Mouse (Mus musculus): ENCODE data around the gene Tcf12.
A peak's percentile ranks its signal among the peaks of the same experiment; 100 is the strongest.

The Tcf12 gene

GRCm38 (mm10) chr9:71915871-71916661 is 195.6 kb downstream of the Tcf12 start:
- no peak for DNase-seq (ENCODE audit: low spot score in 2 of 2)

GRCm38 (mm10) chr9:71906522-71906921 is 205.1 kb downstream of the Tcf12 start:
- no peak for DNase-seq (ENCODE audit: low spot score in 2 of 2)

GRCm38 (mm10) chr9:71898852-71899251 is 212.8 kb downstream of the Tcf12 start:
- no peak for DNase-seq (ENCODE audit: low spot score in 2 of 2)

- no peak for DNase-seq (ENCODE audit: low spot score in 2 of 2)
Measured at GRCm38 (mm10) chr9:71897399-71897798, 214.3 kb downstream of the Tcf12 start.

GRCm38 (mm10) chr9:71895931-71896724 is 215.5 kb downstream of the Tcf12 start:
- peak in 1 of 2 experiments; percentile 14 for DNase-seq (ENCODE audit: low spot score in 2 of 2)

- no peak for DNase-seq (ENCODE audit: low spot score in 2 of 2)
Measured at GRCm38 (mm10) chr9:71895291-71895690, 216.4 kb downstream of the Tcf12 start.

- DNase-seq (ENCODE audit: low spot score in 2 of 2) = no peak
Measured at GRCm38 (mm10) chr9:71894943-71895286, 216.8 kb downstream of the Tcf12 start.

GRCm38 (mm10) chr9:71894246-71894942 is 217.3 kb downstream of the Tcf12 start:
- no peak for DNase-seq (ENCODE audit: low spot score in 2 of 2)

GRCm38 (mm10) chr9:71888450-71888849 is 223.2 kb downstream of the Tcf12 start:
- no peak for DNase-seq (ENCODE audit: low spot score in 2 of 2)

GRCm38 (mm10) chr9:71880629-71881028 is 231.0 kb downstream of the Tcf12 start:
- DNase-seq (ENCODE audit: low spot score in 2 of 2) = no peak

- no peak for DNase-seq (ENCODE audit: low spot score in 2 of 2)
Measured at GRCm38 (mm10) chr9:71879972-71880371, 231.7 kb downstream of the Tcf12 start.

- DNase-seq (ENCODE audit: low spot score in 2 of 2) = no peak
Measured at GRCm38 (mm10) chr9:71879415-71879814, 232.3 kb downstream of the Tcf12 start.

- no peak for DNase-seq (ENCODE audit: low spot score in 2 of 2)
Measured at GRCm38 (mm10) chr9:71877867-71878266, 233.8 kb downstream of the Tcf12 start.

GRCm38 (mm10) chr9:71874761-71875160 is 236.9 kb downstream of the Tcf12 start:
- DNase-seq (ENCODE audit: low spot score in 2 of 2) = no peak

- no peak for DNase-seq (ENCODE audit: low spot score in 2 of 2)
Measured at GRCm38 (mm10) chr9:71874035-71874572, 237.6 kb downstream of the Tcf12 start.

- no peak for DNase-seq (ENCODE audit: low spot score in 2 of 2)
Measured at GRCm38 (mm10) chr9:71863338-71863737, 248.3 kb downstream of the Tcf12 start.

- no peak for DNase-seq (ENCODE audit: low spot score in 2 of 2)
Measured at GRCm38 (mm10) chr9:71861629-71862028, 250.0 kb downstream of the Tcf12 start.

GRCm38 (mm10) chr9:71857926-71858325 is 253.7 kb downstream of the Tcf12 start:
- DNase-seq (ENCODE audit: low spot score in 2 of 2) = no peak

GRCm38 (mm10) chr9:71853904-71854303 is 257.8 kb downstream of the Tcf12 start:
- DNase-seq (ENCODE audit: low spot score in 2 of 2) = no peak

GRCm38 (mm10) chr9:71850283-71850682 is 261.4 kb downstream of the Tcf12 start:
- no peak for DNase-seq (ENCODE audit: low spot score in 2 of 2)

GRCm38 (mm10) chr9:71848392-71848791 is 263.3 kb downstream of the Tcf12 start:
- DNase-seq (ENCODE audit: low spot score in 2 of 2) = no peak

GRCm38 (mm10) chr9:71847921-71848320 is 263.8 kb downstream of the Tcf12 start:
- DNase-seq (ENCODE audit: low spot score in 2 of 2) = no peak
